Mouse (Mus musculus): Measurements from ENCODE around the gene Mamdc4. TPM values are rescaled to one million over a fixed set of nuclear protein-coding genes. Genes with fewer than 3 reads are reported as not detected.

Mamdc4 gene
- total RNA-seq, 4 experiments from 2014 or later: 0.46 to 3.1 (median 1.7) TPM

Other genes with a start within 250 kb of the Mamdc4 start
- 10 to 100 TPM; 57.3 to 64.7 (median 61.0) TPM for gene Man1b1, start 242.5 kb downstream of the Mamdc4 start, total RNA-seq (2022)
- gene Dpp7, start 218.5 kb downstream of the Mamdc4 start, total RNA-seq (2022): 10 to 100 TPM; 35.1 to 50.7 (median 37.9) TPM
- gene Uap1l1, start 209.2 kb downstream of the Mamdc4 start, total RNA-seq (2022): 10 to 100 TPM; 20.9 to 31.0 (median 25.8) TPM
- 1 to 10 TPM; 1.7 to 3.8 (median 2.3) TPM for gene Sapcd2, start 202.5 kb downstream of the Mamdc4 start, total RNA-seq (2022)
- 10 to 100 TPM; 13.1 to 17.5 (median 16.2) TPM for gene Entpd2, start 179.0 kb downstream of the Mamdc4 start, total RNA-seq (2022)
- 100 to 1,000 TPM; 307 to 332 (median 316) TPM for gene Npdc1, start 175.5 kb downstream of the Mamdc4 start, total RNA-seq (2022)
- gene Fut7, start 151.6 kb downstream of the Mamdc4 start, total RNA-seq (2022): under 1 TPM in 2 of 4 experiments, not detected in 2; 0.40 to 0.84 TPM
- gene Abca2, start 146.1 kb downstream of the Mamdc4 start, total RNA-seq (2022): 100 to 1,000 TPM; 176 to 185 (median 183) TPM
- 1 to 10 TPM in 2 of 4 experiments, not detected in 2; 1.2 to 1.6 TPM for gene Clic3, start 118.0 kb downstream of the Mamdc4 start, total RNA-seq (2022)
- gene Paxx, start 113.8 kb downstream of the Mamdc4 start, total RNA-seq (2022): 10 to 100 TPM; 67.2 to 88.0 (median 78.1) TPM
- 1,000 to 10,000 TPM; 1,862 to 2,386 (median 2,226) TPM for gene Ptgds, start 104.8 kb downstream of the Mamdc4 start, total RNA-seq (2022)
- not detected for gene Lcn12, start 80.9 kb downstream of the Mamdc4 start, total RNA-seq (2022)
- gene Fbxw5, start 74.1 kb downstream of the Mamdc4 start, total RNA-seq (2022): 100 to 1,000 TPM; 105 to 121 (median 113) TPM
- gene C8g, start 73.1 kb downstream of the Mamdc4 start, total RNA-seq (2022): 1 to 10 TPM in 3 of 4 experiments, under 1 TPM in 1; 0.86 to 1.9 (median 1.6) TPM
- 10 to 100 TPM; 10.3 to 11.9 (median 10.4) TPM for gene Traf2, start 27.9 kb downstream of the Mamdc4 start, total RNA-seq (2022)
- gene Edf1, start 17.0 kb downstream of the Mamdc4 start, total RNA-seq (2022): 100 to 1,000 TPM; 123 to 209 (median 170) TPM
- 10 to 100 TPM; 57.8 to 72.0 (median 64.7) TPM for gene Phpt1, start 379 bp upstream of the Mamdc4 start, total RNA-seq (2022)
- gene Ajm1, start 6.9 kb upstream of the Mamdc4 start, total RNA-seq (2022): 10 to 100 TPM; 86.8 to 96.3 (median 92.7) TPM
- 100 to 1,000 TPM; 135 to 160 (median 145) TPM for gene Rabl6, start 33.7 kb upstream of the Mamdc4 start, total RNA-seq (2022)
- gene Ccdc183, start 42.8 kb upstream of the Mamdc4 start, total RNA-seq (2022): not detected
- gene Tmem141, start 47.2 kb upstream of the Mamdc4 start, total RNA-seq (2022): 10 to 100 TPM; 21.0 to 30.4 (median 22.8) TPM
- gene Fcna, start 53.2 kb upstream of the Mamdc4 start, total RNA-seq (2022): 1 to 10 TPM in 2 of 4 experiments, under 1 TPM in 2; 0.46 to 1.2 (median 0.80) TPM
- gene Lcn8, start 78.3 kb upstream of the Mamdc4 start, total RNA-seq (2022): not detected
- gene Lcn5, start 83.1 kb upstream of the Mamdc4 start, total RNA-seq (2022): not detected
- not detected for gene Lcn6, start 101.9 kb upstream of the Mamdc4 start, total RNA-seq (2022)
- gene Lcn10, start 107.9 kb upstream of the Mamdc4 start, total RNA-seq (2022): not detected
- gene Obp2a, start 125.2 kb upstream of the Mamdc4 start, total RNA-seq (2022): not detected
- 100 to 1,000 TPM in 2 of 4 experiments, 10 to 100 TPM in 2; 86.5 to 102 (median 95.1) TPM for gene Bmyc, start 131.9 kb upstream of the Mamdc4 start, total RNA-seq (2022)
- gene Obp2b, start 162.2 kb upstream of the Mamdc4 start, total RNA-seq (2022): under 1 TPM in 2 of 4 experiments, not detected in 2; 0.72 to 0.74 TPM
- not detected for gene Lcn3, start 190.7 kb upstream of the Mamdc4 start, total RNA-seq (2022)
- gene Lcn11, start 202.2 kb upstream of the Mamdc4 start, total RNA-seq (2022): not detected
- gene Gm13539, start 207.4 kb upstream of the Mamdc4 start, total RNA-seq (2022): not detected
- not detected for gene Glt6d1, start 241.0 kb upstream of the Mamdc4 start, total RNA-seq (2022)
- not detected for gene Lcn9, start 248.3 kb upstream of the Mamdc4 start, total RNA-seq (2022)